Mouse (Mus musculus) small intestine, adult 2 months (tissue): ENCODE data around the gene Hrasls.

Source experiments
- CTCF ChIP-seq: fragments of 200-500 bp; IDR thresholded peaks from 2 replicates; pipeline ENCODE4 v1.5.1; 2012; ENCODE audit warnings: low read depth, mild to moderate bottlenecking, control low read depth, inconsistent platforms, low read length, moderate library complexity, mixed read lengths; ENCODE audit not compliant: insufficient replicate concordance, insufficient read length; ENCODE audit errors: extremely low read depth
- POLR2A ChIP-seq: fragments of 200-500 bp; IDR thresholded peaks from 2 replicates; pipeline ENCODE4 v1.6.1; 2012; ENCODE audit warnings: low read depth, mild to moderate bottlenecking, control low read depth, inconsistent platforms, low read length, moderate library complexity

DNA sequence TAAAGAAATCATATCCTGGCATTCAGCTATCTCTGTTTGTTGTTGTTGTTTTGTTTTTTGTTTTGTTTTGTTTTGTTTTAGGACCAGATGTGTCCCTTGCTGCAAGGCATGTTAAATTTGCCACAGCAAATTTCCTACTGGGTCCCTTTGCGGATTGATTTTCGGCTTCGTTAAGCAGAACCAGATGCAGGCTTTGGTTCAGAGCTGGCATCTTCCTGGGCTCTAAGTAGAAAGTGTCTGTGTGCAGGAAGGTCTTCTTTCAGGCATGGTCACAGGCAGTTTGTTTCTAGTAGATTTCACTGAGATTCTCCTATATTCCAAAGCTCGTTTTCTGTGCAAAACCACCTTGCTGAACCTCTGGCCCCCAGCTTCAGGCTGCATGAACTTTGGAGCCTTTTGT is 42.4 kb upstream of the Hrasls start:
- no peak for TF ChIP-seq CTCF
- no peak for TF ChIP-seq POLR2A
